8 mouse cellular contexts compared by ENCODE assay signal in genomic region chr11:106066616-106067015, GRCm38 (mm10). TPM values are rescaled to one million over a fixed set of nuclear protein-coding genes. Genes with fewer than 3 reads are reported as not detected.
DNase-seq lines count a peak whose midpoint lies in the region; ATAC-seq and TF ChIP-seq lines count a peak whose summit lies in the region.
"Not testable (repeated sequence)": the region's sequence is repeated elsewhere in the genome, so short reads cannot be mapped to it uniquely, and the experiment has no call there.

No protein-coding gene starts in this region.

- not testable (repeated sequence) for H3K36me3 ChIP-seq in ES-Bruce4 (ENCODE audit: control insufficient read depth, insufficient read depth, low read length, poor library complexity, severe bottlenecking); neural tube, embryonic 12.5 days; testis, adult 2 months (ENCODE audit: control insufficient read depth, insufficient read depth, low read length)

- not testable (repeated sequence) for TF ChIP-seq POLR2A in ES-Bruce4 (IDR thresholded peaks at IDR 0.05; ENCODE audit: insufficient read depth, low read length); lung, adult 2 months (IDR thresholded peaks at IDR 0.05; ENCODE audit: borderline replicate concordance, extremely low read depth, low read depth, low read length); testis, adult 2 months (IDR thresholded peaks at IDR 0.05; ENCODE audit: control insufficient read depth, low read depth, low read length)

- DNase-seq in brain, embryonic 18.5 days (ENCODE audit: low read depth, low spot score) = peak; percentile 10
- peak; percentile 53 to 57 for DNase-seq in heart, postnatal 14 days
- DNase-seq in kidney, postnatal 14 days = peak; percentile 67
- not testable (repeated sequence) for DNase-seq in lung, adult 2 months

- peak overlapping the region; percentile 86 for H3K4me3 ChIP-seq in ES-Bruce4 (ENCODE audit: low read depth, low read length)
- peak overlapping the region; percentile 72 for H3K4me3 ChIP-seq in lung, adult 2 months (replicated peaks; ENCODE audit: extremely low read depth, low read depth, low read length)
- peak overlapping the region; percentile 86 for H3K4me3 ChIP-seq in neural tube, embryonic 12.5 days
- peak overlapping the region; percentile 97 for H3K4me3 ChIP-seq in testis, adult 2 months (ENCODE audit: control insufficient read depth, low read depth, low read length)

- ATAC-seq in erythroblast, adult 5-6 weeks (replicated peaks; ENCODE audit: low FRiP score, poor library complexity, severe bottlenecking) = 0 out of 2 replicates have a peak, but pooled peaks have one; percentile 2
- not testable (repeated sequence) for ATAC-seq in neural tube, embryonic 12.5 days (ENCODE audit: low FRiP score, low read depth)

- H3K4me1 ChIP-seq in ES-Bruce4 (ENCODE audit: control insufficient read depth, insufficient read depth, low read length); lung, adult 2 months (ENCODE audit: control insufficient read depth, insufficient read depth, low read length); testis, adult 2 months (ENCODE audit: control insufficient read depth, insufficient read depth, low read length): not testable (repeated sequence)
- peaks cover 11% of the 10 kb centered on the region; the same call in 1 of the 2 replicates for H3K4me1 ChIP-seq in neural tube, embryonic 12.5 days

- intact Hi-C loops in heart, postnatal 14 days (cut with DNase I) = not testable (repeated sequence)

- not testable (repeated sequence) for H3K27me3 ChIP-seq in ES-Bruce4 (ENCODE audit: control insufficient read depth, insufficient read depth, low read length, poor library complexity, severe bottlenecking); neural tube, embryonic 12.5 days (replicated peaks); testis, adult 2 months (ENCODE audit: control insufficient read depth, insufficient read depth, low read length)

- peak overlapping the region; percentile 89 for H3K4me2 ChIP-seq in neural tube, embryonic 12.5 days (replicated peaks)

- not testable (repeated sequence) for TF ChIP-seq CTCF in ES-Bruce4 (IDR thresholded peaks at IDR 0.05; ENCODE audit: low read depth, low read length); lung, adult 2 months (IDR thresholded peaks at IDR 0.05; ENCODE audit: insufficient read depth, low read length); testis, adult 2 months (IDR thresholded peaks at IDR 0.05; ENCODE audit: control insufficient read depth, insufficient read depth, insufficient replicate concordance, low read depth, low read length)

- TF ChIP-seq EP300 in ES-Bruce4 (IDR thresholded peaks at IDR 0.05; ENCODE audit: insufficient read depth, low read depth, low read length) = not testable (repeated sequence)

- peak overlapping the region; percentile 65 for H3K9ac ChIP-seq in ES-Bruce4 (ENCODE audit: low read depth, poor library complexity, severe bottlenecking)
- peak overlapping the region; percentile 86 for H3K9ac ChIP-seq in neural tube, embryonic 12.5 days

- WGBS in lung, adult 2 months = 8% methylated on average over 23 of the region's 23 CpGs
- 19% methylated on average over 23 of the region's 23 CpGs for WGBS in neural tube, embryonic 12.5 days

- not testable (repeated sequence) for H3K27ac ChIP-seq in ES-Bruce4 (ENCODE audit: insufficient read depth, low read length); neural tube, embryonic 12.5 days
- peak overlapping the region; percentile 47; the same call in 1 of the 2 replicates for H3K27ac ChIP-seq in testis, adult 2 months (ENCODE audit: control insufficient read depth, insufficient read depth, low read depth, low read length)

- not testable (repeated sequence) for H3K9me3 ChIP-seq in ES-Bruce4 (replicated peaks; ENCODE audit: control insufficient read depth, insufficient read depth, low read length, poor library complexity, severe bottlenecking); neural tube, embryonic 12.5 days

RNA-seq across cellular contexts. Expression of gene Taco1, which starts 0.8 kb away (rescaled TPM):
- polyA plus RNA-seq in ES-Bruce4 (2011; ENCODE audit: insufficient read depth, insufficient read length, low read depth, missing spikeins) = 9.8 and 11.6 TPM in 2 replicates
- 1.2 and 1.9 TPM in 2 replicates for total RNA-seq in erythroblast, adult 5-6 weeks (2015; ENCODE audit: low replicate concordance)
- total RNA-seq in erythroblast, adult 5-6 weeks (2017; ENCODE audit: low replicate concordance) = 0.17 and 8.5 TPM in 2 replicates
- 10 to 100 TPM; 51.2 to 59.8 TPM for total RNA-seq in heart, postnatal 14 days (2021)
- 9.3 and 9.7 TPM in 2 replicates for polyA plus RNA-seq in lung, adult 2 months (2012; rRNA removed)
- 9.3 and 10.3 TPM in 2 replicates for polyA plus RNA-seq in neural tube, embryonic 12.5 days (2016; fragmentation: Nextera tagmentation; extraction: Ambion mirVana)
- polyA plus RNA-seq in testis, adult 2 months (2012; rRNA removed) = 3.5 and 4.3 TPM in 2 replicates

RNA-seq across cellular contexts. Expression of gene Map3k3, which starts 17.8 kb away (rescaled TPM):
- 44.6 and 46.1 TPM in 2 replicates for polyA plus RNA-seq in ES-Bruce4 (2011; ENCODE audit: insufficient read depth, insufficient read length, low read depth, missing spikeins)
- total RNA-seq in erythroblast, adult 5-6 weeks (2015; ENCODE audit: low replicate concordance) = 2.9 and 6.3 TPM in 2 replicates
- total RNA-seq in erythroblast, adult 5-6 weeks (2017; ENCODE audit: low replicate concordance) = 5.2 and 11.7 TPM in 2 replicates
- total RNA-seq in heart, postnatal 14 days (2021) = 10 to 100 TPM; 45.9 to 47.1 TPM
- polyA plus RNA-seq in lung, adult 2 months (2012; rRNA removed) = 52.6 and 61.6 TPM in 2 replicates
- 24.4 and 25.3 TPM in 2 replicates for polyA plus RNA-seq in neural tube, embryonic 12.5 days (2016; fragmentation: Nextera tagmentation; extraction: Ambion mirVana)
- polyA plus RNA-seq in testis, adult 2 months (2012; rRNA removed) = 10.5 and 11.3 TPM in 2 replicates

RNA-seq across cellular contexts. Expression of gene Dcaf7, which starts 29.9 kb away (rescaled TPM):
- 48.9 TPM in 2 replicates for polyA plus RNA-seq in ES-Bruce4 (2011; ENCODE audit: insufficient read depth, insufficient read length, low read depth, missing spikeins)
- total RNA-seq in erythroblast, adult 5-6 weeks (2015; ENCODE audit: low replicate concordance) = 20.5 and 25.9 TPM in 2 replicates
- total RNA-seq in erythroblast, adult 5-6 weeks (2017; ENCODE audit: low replicate concordance) = 20.2 and 27.3 TPM in 2 replicates
- 10 to 100 TPM; 44.5 to 46.0 TPM for total RNA-seq in heart, postnatal 14 days (2021)
- polyA plus RNA-seq in lung, adult 2 months (2012; rRNA removed) = 43.8 and 51.5 TPM in 2 replicates
- 115 and 118 TPM in 2 replicates for polyA plus RNA-seq in neural tube, embryonic 12.5 days (2016; fragmentation: Nextera tagmentation; extraction: Ambion mirVana)
- polyA plus RNA-seq in testis, adult 2 months (2012; rRNA removed) = 65.9 and 66.7 TPM in 2 replicates

RNA-seq across cellular contexts. Expression of gene Kcnh6, which starts 58.7 kb away (rescaled TPM):
- polyA plus RNA-seq in ES-Bruce4 (2011; ENCODE audit: insufficient read depth, insufficient read length, low read depth, missing spikeins) = 0.21 and 0.68 TPM in 2 replicates
- not detected in 2 replicates for total RNA-seq in erythroblast, adult 5-6 weeks (2015; ENCODE audit: low replicate concordance)
- 0.68 TPM in 1 of 2 replicates, not detected in the other for total RNA-seq in erythroblast, adult 5-6 weeks (2017; ENCODE audit: low replicate concordance)
- under 1 TPM; 0.07 to 0.14 TPM for total RNA-seq in heart, postnatal 14 days (2021)
- polyA plus RNA-seq in lung, adult 2 months (2012; rRNA removed) = 0.44 and 0.45 TPM in 2 replicates
- polyA plus RNA-seq in neural tube, embryonic 12.5 days (2016; fragmentation: Nextera tagmentation; extraction: Ambion mirVana) = 5.3 and 7.7 TPM in 2 replicates
- polyA plus RNA-seq in testis, adult 2 months (2012; rRNA removed) = 0.41 and 0.46 TPM in 2 replicates
